Mouse (Mus musculus) embryonic facial prominence, embryonic 12.5 days (tissue): Measurements from ENCODE around the gene Prelid1. TPM values are rescaled to one million over a fixed set of nuclear protein-coding genes. Genes with fewer than 3 reads are reported as not detected.

Experiments used
- ATAC-seq: fragments of 200-750 bp; cut with Nextera tagmentation; 2 replicates; pipeline ENCODE4 v1.8.0; 2017; ENCODE audit not compliant: insufficient number of reproducible peaks, insufficient read depth, low FRiP score, low TSS enrichment
- H3K27ac ChIP-seq: fragments of 300-500 bp; sonication (generic); 2 replicates; pipeline ENCODE4 v1.5.1; 2016; ENCODE audit warnings: mild to moderate bottlenecking
- H3K27me3 ChIP-seq: fragments of 300-500 bp; sonication (generic); 2 replicates; pipeline ENCODE4 v1.6.1; 2016; ENCODE audit warnings: mild to moderate bottlenecking, moderate library complexity
- H3K36me3 ChIP-seq: fragments of 300-500 bp; sonication (generic); 2 replicates; pipeline ENCODE4 v1.6.1; 2016; ENCODE audit warnings: mild to moderate bottlenecking
- H3K4me1 ChIP-seq: fragments of 300-500 bp; sonication (generic); 2 replicates; pipeline ENCODE4 v1.6.1; 2016
- H3K4me2 ChIP-seq: fragments of 300-500 bp; sonication (generic); replicated peaks from 2 replicates; pipeline ENCODE4 v1.6.1; 2016; ENCODE audit warnings: mild to moderate bottlenecking, moderate library complexity
- H3K4me3 ChIP-seq: fragments of 300-500 bp; sonication (generic); 2 replicates; pipeline ENCODE4 v1.5.1; 2016; ENCODE audit warnings: mild to moderate bottlenecking
- H3K9ac ChIP-seq: fragments of 300-500 bp; sonication (generic); 2 replicates; pipeline ENCODE4 v1.6.1; 2016; ENCODE audit warnings: mild to moderate bottlenecking, moderate library complexity
- H3K9me3 ChIP-seq: fragments of 300-500 bp; sonication (generic); 2 replicates; pipeline ENCODE4 v1.6.1; 2016; ENCODE audit warnings: mild to moderate bottlenecking, moderate library complexity
- WGBS: fragments of 180-500 bp; shearing (Covaris S2); methylation state at CpG from one replicate; pipeline ENCODE4 v1.1.7; 2016; 5-methylcytosine and 5-hydroxymethylcytosine counted together
- polyA plus RNA-seq: library from polyadenylated mRNA; unstranded; fragments of >200 nt; fragmentation: Nextera tagmentation; extraction: Ambion mirVana; gene quantifications from 2 replicates; pipeline ENCODE4 v1.2.1, GENCODE M21; 2016

Prelid1 gene
- 368 and 376 TPM in 2 replicates for polyA plus RNA-seq

GRCm38 (mm10) chr13:55319931-55320533, at the start of gene Prelid1:
Gene Prelid1, plus strand, starts transcription at chr13:55320500.
- Histone ChIP-seq H3K4me2 (peak within 1 kb of the TSS; percentile 89), H3K4me1 (peaks cover 19% of the 10 kb centered on the region), H3K27me3 (no peaks in the 10 kb centered on the region), H3K27ac (peak within 1 kb of the TSS; percentile 76; the same call in 1 of the 2 replicates), H3K9ac (peak within 1 kb of the TSS; percentile 93), H3K4me3 (peak within 1 kb of the TSS; percentile 96), H3K9me3 (no peaks in the 10 kb centered on the region), H3K36me3 (peaks cover 67% of the 10 kb centered on the region)
- no peak for ATAC-seq
- WGBS, result 84% methylated on average over 4 of the region's 4 CpGs

- H3K27ac ChIP-seq, result no peak overlapping the region
- no peak overlapping the region for H3K9ac ChIP-seq
- H3K9me3 ChIP-seq, result no peaks in the 10 kb centered on the region
- no peaks in the 10 kb centered on the region for H3K4me1 ChIP-seq
- no peak for ATAC-seq
- 67% methylated on average over 5 of the region's 5 CpGs for WGBS
- H3K4me2 ChIP-seq, result no peak overlapping the region
- no peak overlapping the region for H3K4me3 ChIP-seq
- H3K36me3 ChIP-seq, result peaks cover 48% of the 10 kb centered on the region
- H3K27me3 ChIP-seq, result no peaks in the 10 kb centered on the region
These were observed 43.1 kb upstream of the Prelid1 start for GRCm38 (mm10) chr13:55277203-55277602.

- Histone ChIP-seq H3K9me3 (no peaks in the 10 kb centered on the region), H3K9ac (no peak overlapping the region), H3K4me1 (no peaks in the 10 kb centered on the region), H3K4me3 (no peak overlapping the region), H3K36me3 (peaks cover 49% of the 10 kb centered on the region), H3K4me2 (no peak overlapping the region), H3K27ac (no peak overlapping the region), H3K27me3 (no peaks in the 10 kb centered on the region)
- no peak for ATAC-seq
- 88% methylated on average over 5 of the region's 5 CpGs for WGBS
These were observed 42.7 kb upstream of the Prelid1 start for GRCm38 (mm10) chr13:55277646-55278045.

GRCm38 (mm10) chr13:55288854-55289253, 31.4 kb upstream of the Prelid1 start:
- H3K4me2 ChIP-seq, result no peak overlapping the region
- no peak for ATAC-seq
- H3K4me1 ChIP-seq, result no peaks in the 10 kb centered on the region
- no peak overlapping the region for H3K4me3 ChIP-seq
- no peaks in the 10 kb centered on the region for H3K9me3 ChIP-seq
- peaks cover 58% of the 10 kb centered on the region for H3K36me3 ChIP-seq
- no peak overlapping the region for H3K27ac ChIP-seq
- whole genome bisulfite sequencing, result 80% methylated on average over 3 of the region's 3 CpGs
- H3K9ac ChIP-seq, result no peak overlapping the region
- no peaks in the 10 kb centered on the region for H3K27me3 ChIP-seq

- no peak for ATAC-seq
- WGBS, result 96% methylated on average over 1 of the region's 1 CpGs
- peaks cover 74% of the 10 kb centered on the region for H3K36me3 ChIP-seq
These were observed 23.5 kb upstream of the Prelid1 start for GRCm38 (mm10) chr13:55296760-55297159.

GRCm38 (mm10) chr13:55300913-55301312, 19.4 kb upstream of the Prelid1 start:
- WGBS, result 90% methylated on average over 5 of the region's 5 CpGs
- H3K9me3 ChIP-seq, result no peaks in the 10 kb centered on the region
- H3K36me3 ChIP-seq, result peaks cover 80% of the 10 kb centered on the region
- no peak overlapping the region for H3K4me2 ChIP-seq
- H3K9ac ChIP-seq, result no peak overlapping the region
- H3K27ac ChIP-seq, result no peak overlapping the region
- ATAC-seq, result no peak
- no peaks in the 10 kb centered on the region for H3K27me3 ChIP-seq
- no peaks in the 10 kb centered on the region for H3K4me1 ChIP-seq
- no peak overlapping the region for H3K4me3 ChIP-seq

More at GRCm38 (mm10) chr13:55296760-55297159, 23.5 kb upstream of the Prelid1 start:
- Histone ChIP-seq H3K4me1 (no peaks in the 10 kb centered on the region), H3K9me3 (no peaks in the 10 kb centered on the region), H3K27ac (no peak overlapping the region), H3K4me3 (no peak overlapping the region), H3K9ac (no peak overlapping the region), H3K4me2 (no peak overlapping the region), H3K27me3 (no peaks in the 10 kb centered on the region)

GRCm38 (mm10) chr13:55312028-55312630, 8.2 kb upstream of the Prelid1 start:
- H3K4me2 ChIP-seq, result no peak overlapping the region
- H3K4me3 ChIP-seq, result no peak overlapping the region
- WGBS, result 91% methylated on average over 8 of the region's 8 CpGs
- H3K36me3 ChIP-seq, result peaks cover 81% of the 10 kb centered on the region
- no peaks in the 10 kb centered on the region for H3K4me1 ChIP-seq
- H3K27ac ChIP-seq, result no peak overlapping the region
- no peak overlapping the region for H3K9ac ChIP-seq
- no peaks in the 10 kb centered on the region for H3K27me3 ChIP-seq
- no peaks in the 10 kb centered on the region for H3K9me3 ChIP-seq
- ATAC-seq, result no peak

- peaks cover 79% of the 10 kb centered on the region for H3K36me3 ChIP-seq
- H3K4me3 ChIP-seq, result no peak overlapping the region
- no peaks in the 10 kb centered on the region for H3K9me3 ChIP-seq
- no peak overlapping the region for H3K27ac ChIP-seq
- H3K4me1 ChIP-seq, result no peaks in the 10 kb centered on the region
- no peak overlapping the region for H3K4me2 ChIP-seq
- H3K9ac ChIP-seq, result no peak overlapping the region
- H3K27me3 ChIP-seq, result no peaks in the 10 kb centered on the region
- ATAC-seq, result no peak
- WGBS, result 90% methylated on average over 9 of the region's 9 CpGs
These were observed 7.2 kb upstream of the Prelid1 start for GRCm38 (mm10) chr13:55313051-55313450.

GRCm38 (mm10) chr13:55314891-55315412, 5.3 kb upstream of the Prelid1 start:
- WGBS, result 69% methylated on average over 2 of the region's 2 CpGs
- no peaks in the 10 kb centered on the region for H3K27me3 ChIP-seq

GRCm38 (mm10) chr13:55318351-55318750, 1.9 kb upstream of the Prelid1 start:
- peaks cover 64% of the 10 kb centered on the region for H3K36me3 ChIP-seq
- no peak overlapping the region for H3K4me2 ChIP-seq
- H3K4me1 ChIP-seq, result peaks cover 15% of the 10 kb centered on the region
- no peak overlapping the region for H3K27ac ChIP-seq
- H3K4me3 ChIP-seq, result no peak overlapping the region
- H3K27me3 ChIP-seq, result no peaks in the 10 kb centered on the region
- no peak overlapping the region for H3K9ac ChIP-seq
- no peaks in the 10 kb centered on the region for H3K9me3 ChIP-seq
- WGBS, result 84% methylated on average over 3 of the region's 3 CpGs
- ATAC-seq, result no peak

More at GRCm38 (mm10) chr13:55314891-55315412, 5.3 kb upstream of the Prelid1 start:
- no peaks in the 10 kb centered on the region for H3K4me1 ChIP-seq
- no peak overlapping the region for H3K4me2 ChIP-seq
- H3K27ac ChIP-seq, result no peak overlapping the region
- ATAC-seq, result no peak
- peaks cover 89% of the 10 kb centered on the region for H3K36me3 ChIP-seq
- H3K9ac ChIP-seq, result no peak overlapping the region
- H3K4me3 ChIP-seq, result no peak overlapping the region
- no peaks in the 10 kb centered on the region for H3K9me3 ChIP-seq

- peak; percentile 83 for ATAC-seq
- Histone ChIP-seq H3K9ac (peak within 1 kb of the TSS; percentile 93), H3K9me3 (no peaks in the 10 kb centered on the region), H3K27me3 (no peaks in the 10 kb centered on the region), H3K4me1 (peaks cover 19% of the 10 kb centered on the region), H3K4me2 (peak within 1 kb of the TSS; percentile 89), H3K4me3 (peak within 1 kb of the TSS; percentile 96), H3K36me3 (peaks cover 68% of the 10 kb centered on the region), H3K27ac (peak within 1 kb of the TSS; percentile 76)
- WGBS, result under 1% methylated on average over 72 of the region's 73 CpGs
These were observed 1.3 kb downstream of the Prelid1 start, which contains the start of gene Rab24 for GRCm38 (mm10) chr13:55321434-55322129. Gene Rab24, minus strand, starts transcription at chr13:55321946.
